Mouse (Mus musculus): ENCODE results near the gene Cdk8. TPM values are rescaled to one million over a fixed set of nuclear protein-coding genes. Genes with fewer than 3 reads are reported as not detected.
A peak's percentile ranks its signal among the peaks of the same experiment; 100 is the strongest.

The Cdk8 gene
- total RNA-seq, 1 experiment: 63.9 TPM

DNA sequence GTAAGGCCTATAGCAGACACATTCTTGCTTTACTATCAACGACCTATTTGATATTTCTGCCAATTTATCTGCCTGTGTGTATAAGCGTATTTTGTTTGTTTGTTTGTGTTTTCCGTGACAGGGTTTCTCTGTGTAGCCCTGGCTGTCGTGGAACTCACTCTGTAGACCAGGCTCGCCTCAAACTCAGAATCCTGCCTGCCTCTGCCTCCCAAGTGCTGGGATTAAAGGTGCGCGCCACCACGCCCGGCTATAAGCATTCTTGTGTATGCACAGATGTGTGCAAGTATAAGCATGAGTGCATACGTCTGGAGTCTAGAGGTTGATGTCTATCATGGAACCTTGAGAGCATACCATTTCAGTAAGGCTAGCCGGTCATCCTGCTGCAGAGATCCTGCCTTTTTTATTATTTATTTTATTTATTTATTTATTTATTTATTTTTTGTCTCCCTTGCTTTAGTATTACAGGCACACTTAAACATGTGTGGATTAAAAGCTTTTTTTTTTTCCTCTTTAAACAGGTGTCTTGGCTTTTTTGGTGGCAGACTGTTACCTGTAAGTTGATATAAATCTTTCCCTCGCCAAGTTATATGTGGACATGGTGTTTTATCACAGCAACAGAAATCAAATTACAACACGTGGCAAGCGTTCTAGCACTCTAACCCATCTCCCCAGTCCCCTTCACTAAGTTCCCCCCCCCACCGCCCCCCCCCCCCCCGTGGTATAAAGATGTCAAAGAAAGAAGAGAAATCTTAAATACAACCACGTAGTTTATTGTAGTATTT is 970 bp upstream of the Cdk8 start:
- TF ChIP-seq ZNF384 (IDR thresholded peaks at IDR 0.05; ENCODE audit: low read depth, low read length) (no peak), ZC3H11A (IDR thresholded peaks at IDR 0.05; ENCODE audit: borderline replicate concordance, low read depth, low read length) (no peak), HCFC1 (IDR thresholded peaks at IDR 0.05; ENCODE audit: borderline replicate concordance, insufficient read depth, low read length) (no peak), MAFK (IDR thresholded peaks at IDR 0.05; ENCODE audit: insufficient read depth, low read depth, low read length) (no peak), CHD2 (IDR thresholded peaks at IDR 0.05; ENCODE audit: low read depth, low read length) (no peak)
- Histone ChIP-seq H3K27ac (ENCODE audit: insufficient read depth, low read depth, low read length, poor library complexity, severe bottlenecking) (no peak overlapping the region; the same call in 1 of the 2 replicates), H3K36me3 (ENCODE audit: control insufficient read depth, insufficient read depth, low read length, poor library complexity, severe bottlenecking) (no peaks in the 10 kb centered on the region), H3K4me3 (ENCODE audit: insufficient read depth in 1 of 2, low read depth in 1 of 2, low read length in 2 of 2, poor library complexity in 1 of 2, severe bottlenecking in 1 of 2) (peak overlapping the region; percentile 88 to 98; a peak in 3 of 4 replicates), H3K9me3 (ENCODE audit: control insufficient read depth, insufficient read depth, low read depth, low read length) (no peaks in the 10 kb centered on the region), H3K9ac (ENCODE audit: insufficient read depth, low read depth, low read length, poor library complexity, severe bottlenecking) (peak overlapping the region; percentile 83; the same call in 1 of the 2 replicates), H3K4me1 (ENCODE audit: control insufficient read depth in 2 of 2, insufficient read depth in 2 of 2, low read length in 2 of 2, poor library complexity in 1 of 2) (0 out of 4 replicates have a peak, but pooled peaks cover 0 to 3% of the 10 kb centered on the region in 2 experiments)
- in situ Hi-C loops (cut with MboI; ENCODE audit: low sequenced_read_pairs in 2 of 2, unreplicated experiment in 2 of 2): no loop called here
- no peak for DNase-seq (ENCODE audit: low read depth, low spot score)

DNA sequence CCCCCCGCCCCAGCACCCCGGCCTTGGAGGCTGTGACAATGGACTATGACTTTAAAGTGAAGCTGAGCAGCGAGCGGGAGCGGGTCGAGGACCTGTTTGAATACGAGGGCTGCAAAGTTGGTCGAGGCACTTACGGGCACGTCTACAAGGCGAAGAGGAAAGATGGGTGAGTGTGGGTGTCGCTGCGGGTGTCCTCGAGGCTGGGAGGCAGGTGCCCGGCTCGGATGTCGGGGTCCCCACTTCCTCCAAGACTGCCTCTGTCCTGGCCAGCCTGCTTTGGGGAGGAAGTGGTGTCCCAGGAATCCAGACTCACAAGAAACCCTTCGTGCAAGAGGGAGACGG is 596 bp downstream of the Cdk8 start:
- in situ Hi-C loops (cut with MboI; ENCODE audit: low sequenced_read_pairs in 2 of 2, unreplicated experiment in 2 of 2): no loop called here
- Histone ChIP-seq H3K27ac (ENCODE audit: insufficient read depth, low read depth, low read length, poor library complexity, severe bottlenecking) (no peak overlapping the region), H3K9me3 (ENCODE audit: control insufficient read depth, insufficient read depth, low read depth, low read length) (no peaks in the 10 kb centered on the region), H3K9ac (ENCODE audit: insufficient read depth, low read depth, low read length, poor library complexity, severe bottlenecking) (peak overlapping the region; percentile 83), H3K36me3 (ENCODE audit: control insufficient read depth, insufficient read depth, low read length, poor library complexity, severe bottlenecking) (peaks cover 2% of the 10 kb centered on the region; the same call in 1 of the 2 replicates), H3K4me3 (ENCODE audit: insufficient read depth in 1 of 2, low read depth in 1 of 2, low read length in 2 of 2, poor library complexity in 1 of 2, severe bottlenecking in 1 of 2) (peak overlapping the region; percentile 88 to 98), H3K4me1 (ENCODE audit: control insufficient read depth in 2 of 2, insufficient read depth in 2 of 2, low read length in 2 of 2, poor library complexity in 1 of 2) (peaks cover 0 to 3% of the 10 kb centered on the region in 2 experiments; a peak in 1 of 4 replicates)
- no peak for DNase-seq (ENCODE audit: low read depth, low spot score)
- TF ChIP-seq ZNF384 (IDR thresholded peaks at IDR 0.05; ENCODE audit: low read depth, low read length): no peak
- no peak for TF ChIP-seq HCFC1 (IDR thresholded peaks at IDR 0.05; ENCODE audit: borderline replicate concordance, insufficient read depth, low read length)
- no peak for TF ChIP-seq CHD2 (IDR thresholded peaks at IDR 0.05; ENCODE audit: low read depth, low read length)
- no peak for TF ChIP-seq ZC3H11A (IDR thresholded peaks at IDR 0.05; ENCODE audit: borderline replicate concordance, low read depth, low read length)
- TF ChIP-seq MAFK (IDR thresholded peaks at IDR 0.05; ENCODE audit: insufficient read depth, low read depth, low read length): no peak

DNA sequence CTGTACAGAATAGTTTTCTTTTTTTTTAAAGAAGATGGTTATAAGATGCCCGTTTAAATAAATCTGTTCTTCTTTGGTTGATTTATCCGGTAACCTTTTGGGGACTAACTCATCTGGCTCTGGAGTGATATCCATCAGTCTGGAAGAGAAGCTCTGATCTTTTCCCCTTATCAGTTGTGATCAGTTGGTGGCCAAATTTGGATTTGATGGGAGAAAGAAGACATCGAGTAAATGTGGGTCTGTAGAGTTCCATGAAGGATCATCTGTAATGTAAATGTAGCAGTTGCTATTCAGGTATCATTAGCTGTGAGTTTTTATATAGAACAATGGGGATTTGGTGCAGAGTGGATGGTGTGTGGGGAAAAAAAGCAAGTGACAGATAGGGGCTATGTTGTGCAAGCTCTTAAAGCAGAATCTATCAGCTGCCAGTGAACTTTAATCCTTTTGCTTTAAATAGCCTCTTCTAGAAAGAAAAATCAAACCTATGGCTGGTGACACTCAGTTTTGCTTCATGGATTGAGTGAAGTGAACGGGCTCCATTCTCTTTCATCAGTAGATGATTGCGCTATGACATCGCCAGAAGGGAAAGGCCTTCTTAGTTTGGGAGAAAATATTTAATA is 1.1 kb downstream of the Cdk8 start:
- peak overlapping the region; percentile 83; the same call in 1 of the 2 replicates for H3K9ac ChIP-seq (ENCODE audit: insufficient read depth, low read depth, low read length, poor library complexity, severe bottlenecking)
- in situ Hi-C loops (cut with MboI; ENCODE audit: low sequenced_read_pairs in 2 of 2, unreplicated experiment in 2 of 2): no loop called here
- no peak for DNase-seq (ENCODE audit: low read depth, low spot score)
- no peaks in the 10 kb centered on the region for H3K9me3 ChIP-seq (ENCODE audit: control insufficient read depth, insufficient read depth, low read depth, low read length)
- no peak overlapping the region for H3K27ac ChIP-seq (ENCODE audit: insufficient read depth, low read depth, low read length, poor library complexity, severe bottlenecking)
- peak overlapping the region; percentile 88 to 98 for H3K4me3 ChIP-seq (ENCODE audit: insufficient read depth in 1 of 2, low read depth in 1 of 2, low read length in 2 of 2, poor library complexity in 1 of 2, severe bottlenecking in 1 of 2)
- H3K36me3 ChIP-seq (ENCODE audit: control insufficient read depth, insufficient read depth, low read length, poor library complexity, severe bottlenecking): peaks cover 2% of the 10 kb centered on the region; the same call in 1 of the 2 replicates
- no peak for TF ChIP-seq CHD2 (IDR thresholded peaks at IDR 0.05; ENCODE audit: low read depth, low read length)
- TF ChIP-seq HCFC1 (IDR thresholded peaks at IDR 0.05; ENCODE audit: borderline replicate concordance, insufficient read depth, low read length): no peak
- TF ChIP-seq MAFK (IDR thresholded peaks at IDR 0.05; ENCODE audit: insufficient read depth, low read depth, low read length): no peak
- no peak for TF ChIP-seq ZC3H11A (IDR thresholded peaks at IDR 0.05; ENCODE audit: borderline replicate concordance, low read depth, low read length)
- TF ChIP-seq ZNF384 (IDR thresholded peaks at IDR 0.05; ENCODE audit: low read depth, low read length): no peak
- peaks cover 0 to 3% of the 10 kb centered on the region in 2 experiments; a peak in 1 of 4 replicates for H3K4me1 ChIP-seq (ENCODE audit: control insufficient read depth in 2 of 2, insufficient read depth in 2 of 2, low read length in 2 of 2, poor library complexity in 1 of 2)

DNA sequence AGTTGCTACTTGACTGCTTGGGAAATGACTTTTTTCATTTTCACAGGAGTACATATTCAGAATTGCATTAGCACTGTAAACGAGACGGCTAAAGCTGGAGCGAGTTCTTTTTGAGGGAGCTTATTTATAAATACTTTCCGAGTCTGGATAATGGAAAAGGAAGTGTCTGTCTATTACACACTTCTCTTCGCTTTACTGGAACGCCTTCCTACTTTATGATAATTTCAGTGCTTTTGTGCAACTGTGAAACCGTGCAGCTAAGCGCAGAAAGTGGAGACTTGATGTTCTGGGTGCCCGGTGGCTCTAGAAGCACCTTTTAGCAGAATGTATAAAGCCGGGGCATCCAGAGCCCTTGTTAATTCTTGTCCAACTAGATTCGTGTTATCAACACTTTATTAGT is 1.8 kb downstream of the Cdk8 start:
- Histone ChIP-seq H3K4me1 (ENCODE audit: control insufficient read depth in 2 of 2, insufficient read depth in 2 of 2, low read length in 2 of 2, poor library complexity in 1 of 2) (peaks cover 0 to 3% of the 10 kb centered on the region in 2 experiments; a peak in 1 of 4 replicates), H3K27ac (ENCODE audit: insufficient read depth, low read depth, low read length, poor library complexity, severe bottlenecking) (no peak overlapping the region), H3K4me3 (ENCODE audit: insufficient read depth in 1 of 2, low read depth in 1 of 2, low read length in 2 of 2, poor library complexity in 1 of 2, severe bottlenecking in 1 of 2) (no peak overlapping the region), H3K36me3 (ENCODE audit: control insufficient read depth, insufficient read depth, low read length, poor library complexity, severe bottlenecking) (peaks cover 2% of the 10 kb centered on the region; the same call in 1 of the 2 replicates), H3K9ac (ENCODE audit: insufficient read depth, low read depth, low read length, poor library complexity, severe bottlenecking) (no peak overlapping the region), H3K9me3 (ENCODE audit: control insufficient read depth, insufficient read depth, low read depth, low read length) (no peaks in the 10 kb centered on the region)
- TF ChIP-seq MAFK (IDR thresholded peaks at IDR 0.05; ENCODE audit: insufficient read depth, low read depth, low read length) (no peak), ZNF384 (IDR thresholded peaks at IDR 0.05; ENCODE audit: low read depth, low read length) (no peak), HCFC1 (IDR thresholded peaks at IDR 0.05; ENCODE audit: borderline replicate concordance, insufficient read depth, low read length) (no peak), ZC3H11A (IDR thresholded peaks at IDR 0.05; ENCODE audit: borderline replicate concordance, low read depth, low read length) (no peak), CHD2 (IDR thresholded peaks at IDR 0.05; ENCODE audit: low read depth, low read length) (no peak)
- DNase-seq (ENCODE audit: low read depth, low spot score): no peak
- in situ Hi-C loops (cut with MboI; ENCODE audit: low sequenced_read_pairs in 2 of 2, unreplicated experiment in 2 of 2): no loop called here
